Mouse (Mus musculus) olfactory bulb, adult 2 months (tissue): Measurements from ENCODE around the gene Lhfp.

Source experiments
- CTCF ChIP-seq: fragments of 200-500 bp; IDR thresholded peaks from 2 replicates; pipeline ENCODE4 v1.5.1; 2012; ENCODE audit warnings: low read depth, mild to moderate bottlenecking, low read length, moderate library complexity; ENCODE audit not compliant: insufficient read depth
- POLR2A ChIP-seq: fragments of 200-500 bp; IDR thresholded peaks from 2 replicates; pipeline ENCODE4 v1.6.1; 2012; ENCODE audit warnings: mild to moderate bottlenecking, low read depth, low read length, moderate library complexity; ENCODE audit not compliant: insufficient read depth

GRCm38 (mm10) chr3:52994666-52995065 lies 46.7 kb upstream of the Lhfp start:
- TF ChIP-seq CTCF, result no peak
- TF ChIP-seq POLR2A, result no peak
